Mouse (Mus musculus) embryonic fibroblast, embryonic 13.5 days (primary cell): ENCODE measurements at regions not wholly inside any gene's neighbourhood (a gene's known extent, or its start where the extent isn't known, plus 50 kb on each side); places are given as distances from the start of the nearest gene placed in this dataset.

Experiments used
- CTCF ChIP-seq: IDR thresholded peaks from 2 replicates; pipeline ENCODE4 v1.5.1; 2011; ENCODE audit warnings: mild to moderate bottlenecking, control low read depth, low read length, moderate library complexity, borderline replicate concordance; ENCODE audit not compliant: insufficient read depth
- POLR2A ChIP-seq: IDR thresholded peaks from 2 replicates; pipeline ENCODE4 v1.6.1; 2011; ENCODE audit warnings: low read depth, mild to moderate bottlenecking, control low read depth, low read length, moderate library complexity

GRCm38 (mm10) chr10:126186086-126186485 is 220.1 kb downstream of the Lrig3 start:
- TF ChIP-seq CTCF (no peak), POLR2A (no peak)
